Mouse (Mus musculus) limb, embryonic 11.5 days (tissue): Measurements from ENCODE around the gene Nipal3. TPM values are rescaled to one million over a fixed set of nuclear protein-coding genes. Genes with fewer than 3 reads are reported as not detected.

Experiments used
- ATAC-seq: fragments of 200-750 bp; cut with Nextera tagmentation; 2 replicates; pipeline ENCODE4 v1.8.0; 2017; ENCODE audit warnings: low read depth; ENCODE audit not compliant: insufficient number of reproducible peaks, low FRiP score, low TSS enrichment
- DNase-seq: peaks from one replicate; pipeline ENCODE4 v3.0.0-alpha.2; 2015; ENCODE audit warnings: low spot score
- H3K27ac ChIP-seq: fragments of 300-500 bp; sonication (generic); replicated peaks from 2 replicates; pipeline ENCODE4 v1.5.1; 2014; ENCODE audit warnings: low read depth, mild to moderate bottlenecking, low read length
- H3K27me3 ChIP-seq: fragments of 300-500 bp; sonication (generic); 2 replicates; pipeline ENCODE4 v1.6.1; 2014; ENCODE audit warnings: mild to moderate bottlenecking, low read length, mixed read lengths; ENCODE audit not compliant: control insufficient read depth, insufficient read depth
- H3K36me3 ChIP-seq: fragments of 300-500 bp; sonication (generic); 2 replicates; pipeline ENCODE4 v1.6.1; 2014; ENCODE audit warnings: mild to moderate bottlenecking, low read length, moderate library complexity, mixed read lengths; ENCODE audit not compliant: control insufficient read depth, insufficient read depth
- H3K4me1 ChIP-seq: fragments of 300-500 bp; sonication (generic); 2 replicates; pipeline ENCODE4 v1.6.1; 2014; ENCODE audit warnings: low read length, mixed read lengths; ENCODE audit not compliant: control insufficient read depth, insufficient read depth
- H3K4me2 ChIP-seq: fragments of 300-500 bp; sonication (generic); 2 replicates; pipeline ENCODE4 v1.6.1; 2014; ENCODE audit warnings: low read depth, mild to moderate bottlenecking, moderate library complexity; ENCODE audit not compliant: severe bottlenecking
- H3K4me3 ChIP-seq: fragments of 300-500 bp; sonication (generic); 2 replicates; pipeline ENCODE4 v1.5.1; 2014; ENCODE audit warnings: low read depth, low read length
- H3K9ac ChIP-seq: fragments of 300-500 bp; sonication (generic); 2 replicates; pipeline ENCODE4 v1.6.1; 2014; ENCODE audit warnings: mild to moderate bottlenecking, low read length
- H3K9me3 ChIP-seq: fragments of 300-500 bp; sonication (generic); 2 replicates; pipeline ENCODE4 v1.6.1; 2016; ENCODE audit warnings: low read length; ENCODE audit not compliant: control insufficient read depth
- WGBS: fragments of 180-500 bp; shearing (Covaris S2); extraction: QIAGEN DNeasy Blood & Tissue Kit; methylation state at CpG from one replicate; pipeline ENCODE4 v1.1.7; 2014; 5-methylcytosine and 5-hydroxymethylcytosine counted together
- polyA plus RNA-seq: library from polyadenylated mRNA; unstranded; fragments of >200 nt; fragmentation: Nextera tagmentation; extraction: Ambion mirVana; gene quantifications from 2 replicates; pipeline ENCODE4 v1.2.1, GENCODE M21; 2014

Gene Nipal3
- polyA plus RNA-seq, 1 experiment from 2014 or later, result 2.1 TPM

- Histone ChIP-seq H3K27ac (no peak overlapping the region), H3K4me1 (0 out of 2 replicates have a peak, but pooled peaks cover 5% of the 10 kb centered on the region), H3K9ac (no peak overlapping the region), H3K4me2 (no peak overlapping the region), H3K27me3 (no peaks in the 10 kb centered on the region), H3K9me3 (peaks cover 5% of the 10 kb centered on the region; the same call in 1 of the 2 replicates), H3K4me3 (no peak overlapping the region), H3K36me3 (no peaks in the 10 kb centered on the region)
- 70% methylated on average over 2 of the region's 2 CpGs for WGBS
- no peak for ATAC-seq
- DNase-seq, result no peak
Observed at GRCm38 (mm10) chr4:135530270-135530669, 35.4 kb upstream of the Nipal3 start.

- H3K4me2 ChIP-seq, result no peak overlapping the region
- ATAC-seq, result no peak
Observed at GRCm38 (mm10) chr4:135526039-135526710, 31.3 kb upstream of the Nipal3 start.

GRCm38 (mm10) chr4:135525057-135525456 lies 30.2 kb upstream of the Nipal3 start:
- H3K4me1 ChIP-seq, result 0 out of 2 replicates have a peak, but pooled peaks cover 2% of the 10 kb centered on the region
- H3K27me3 ChIP-seq, result no peaks in the 10 kb centered on the region
- no peak for ATAC-seq
- no peak overlapping the region for H3K4me2 ChIP-seq
- no peaks in the 10 kb centered on the region for H3K36me3 ChIP-seq
- no peak overlapping the region for H3K4me3 ChIP-seq
- no peaks in the 10 kb centered on the region for H3K9me3 ChIP-seq
- WGBS, result 74% methylated on average over 12 of the region's 12 CpGs
- no peak overlapping the region for H3K9ac ChIP-seq
- no peak overlapping the region for H3K27ac ChIP-seq
- no peak for DNase-seq

More at GRCm38 (mm10) chr4:135526039-135526710, 31.3 kb upstream of the Nipal3 start:
- no peak for DNase-seq
- Histone ChIP-seq H3K36me3 (no peaks in the 10 kb centered on the region), H3K9ac (no peak overlapping the region), H3K27me3 (no peaks in the 10 kb centered on the region), H3K4me3 (no peak overlapping the region), H3K9me3 (peaks cover 5% of the 10 kb centered on the region; the same call in 1 of the 2 replicates), H3K27ac (no peak overlapping the region), H3K4me1 (0 out of 2 replicates have a peak, but pooled peaks cover 2% of the 10 kb centered on the region)
- 29% methylated on average over 14 of the region's 14 CpGs for WGBS

- no peak overlapping the region for H3K27ac ChIP-seq
- DNase-seq, result no peak
Observed at GRCm38 (mm10) chr4:135523939-135524338, 29.1 kb upstream of the Nipal3 start.

GRCm38 (mm10) chr4:135520421-135520820 lies 25.6 kb upstream of the Nipal3 start:
- Histone ChIP-seq H3K27ac (no peak overlapping the region), H3K9ac (no peak overlapping the region), H3K9me3 (no peaks in the 10 kb centered on the region), H3K36me3 (no peaks in the 10 kb centered on the region), H3K4me3 (no peak overlapping the region), H3K4me1 (no peaks in the 10 kb centered on the region), H3K4me2 (no peak overlapping the region), H3K27me3 (no peaks in the 10 kb centered on the region)
- 78% methylated on average over 9 of the region's 9 CpGs for WGBS
- DNase-seq, result no peak
- ATAC-seq, result no peak

More at GRCm38 (mm10) chr4:135523939-135524338, 29.1 kb upstream of the Nipal3 start:
- H3K4me1 ChIP-seq, result 0 out of 2 replicates have a peak, but pooled peaks cover 2% of the 10 kb centered on the region
- H3K9ac ChIP-seq, result no peak overlapping the region
- ATAC-seq, result no peak
- no peaks in the 10 kb centered on the region for H3K36me3 ChIP-seq
- H3K9me3 ChIP-seq, result no peaks in the 10 kb centered on the region
- H3K4me3 ChIP-seq, result no peak overlapping the region
- WGBS, result 17% methylated on average over 5 of the region's 7 CpGs
- no peaks in the 10 kb centered on the region for H3K27me3 ChIP-seq
- no peak overlapping the region for H3K4me2 ChIP-seq

GRCm38 (mm10) chr4:135518135-135518534 lies 23.3 kb upstream of the Nipal3 start:
- Histone ChIP-seq H3K36me3 (no peaks in the 10 kb centered on the region), H3K4me1 (no peaks in the 10 kb centered on the region), H3K9me3 (no peaks in the 10 kb centered on the region), H3K4me2 (no peak overlapping the region), H3K27me3 (no peaks in the 10 kb centered on the region), H3K4me3 (no peak overlapping the region), H3K27ac (no peak overlapping the region), H3K9ac (no peak overlapping the region)
- 84% methylated on average over 12 of the region's 12 CpGs for WGBS
- DNase-seq (no peak), ATAC-seq (no peak)

GRCm38 (mm10) chr4:135516351-135517316 lies 21.8 kb upstream of the Nipal3 start:
- 47% methylated on average over 15 of the region's 15 CpGs for WGBS
- Histone ChIP-seq H3K4me2 (no peak overlapping the region), H3K36me3 (no peaks in the 10 kb centered on the region), H3K4me1 (no peaks in the 10 kb centered on the region), H3K27ac (no peak overlapping the region), H3K9me3 (no peaks in the 10 kb centered on the region), H3K27me3 (no peaks in the 10 kb centered on the region), H3K4me3 (no peak overlapping the region), H3K9ac (no peak overlapping the region)
- no peak for ATAC-seq
- peak; percentile 76 for DNase-seq

- H3K9me3 ChIP-seq, result no peaks in the 10 kb centered on the region
Observed at GRCm38 (mm10) chr4:135514925-135515324, 20.1 kb upstream of the Nipal3 start.

More at GRCm38 (mm10) chr4:135514925-135515324, 20.1 kb upstream of the Nipal3 start:
- Histone ChIP-seq H3K4me1 (no peaks in the 10 kb centered on the region), H3K4me3 (no peak overlapping the region), H3K27ac (no peak overlapping the region), H3K4me2 (no peak overlapping the region), H3K27me3 (no peaks in the 10 kb centered on the region), H3K36me3 (no peaks in the 10 kb centered on the region), H3K9ac (no peak overlapping the region)
- ATAC-seq (no peak), DNase-seq (no peak)
- WGBS, result 66% methylated on average over 14 of the region's 14 CpGs
